Mouse (Mus musculus) kidney, embryonic 16.5 days (tissue): ENCODE data around the gene Gls2. TPM values are rescaled to one million over a fixed set of nuclear protein-coding genes. Genes with fewer than 3 reads are reported as not detected.

Experiments used
- ATAC-seq: fragments of 200-750 bp; cut with Nextera tagmentation; 2 replicates; pipeline ENCODE4 v1.8.0; 2017; ENCODE audit warnings: moderate TSS enrichment; ENCODE audit not compliant: low FRiP score, low TSS enrichment
- H3K27ac ChIP-seq: fragments of 300-500 bp; sonication (generic); 2 replicates; pipeline ENCODE4 v1.5.1; 2014; ENCODE audit warnings: low read length
- H3K27me3 ChIP-seq: fragments of 300-500 bp; sonication (generic); 2 replicates; pipeline ENCODE4 v1.6.1; 2014; ENCODE audit warnings: low read length, control low read depth, mixed read lengths; ENCODE audit not compliant: insufficient read depth
- H3K36me3 ChIP-seq: fragments of 300-500 bp; sonication (generic); 2 replicates; pipeline ENCODE4 v1.6.1; 2014; ENCODE audit warnings: low read length, control low read depth, mixed read lengths; ENCODE audit not compliant: insufficient read depth
- H3K4me1 ChIP-seq: fragments of 300-500 bp; sonication (generic); 2 replicates; pipeline ENCODE4 v1.6.1; 2014; ENCODE audit warnings: low read length, control low read depth, mixed read lengths; ENCODE audit not compliant: insufficient read depth
- H3K4me2 ChIP-seq: fragments of 300-500 bp; sonication (generic); replicated peaks from 2 replicates; pipeline ENCODE4 v1.6.1; 2014; ENCODE audit warnings: low read depth, low read length
- H3K4me3 ChIP-seq: fragments of 300-500 bp; sonication (generic); 2 replicates; pipeline ENCODE4 v1.5.1; 2014; ENCODE audit warnings: mild to moderate bottlenecking, low read length
- H3K9ac ChIP-seq: fragments of 300-500 bp; sonication (generic); replicated peaks from 2 replicates; pipeline ENCODE4 v1.6.1; 2014; ENCODE audit warnings: low read length
- H3K9me3 ChIP-seq: fragments of 300-500 bp; sonication (generic); 2 replicates; pipeline ENCODE4 v1.6.1; 2016; ENCODE audit warnings: low read length, control low read depth
- WGBS: fragments of 180-500 bp; shearing (Covaris S2); extraction: QIAGEN DNeasy Blood & Tissue Kit; methylation state at CpG from one replicate; pipeline ENCODE4 v1.1.7; 2014; 5-methylcytosine and 5-hydroxymethylcytosine counted together
- polyA plus RNA-seq: library from polyadenylated mRNA; unstranded; fragments of >200 nt; fragmentation: Nextera tagmentation; extraction: Ambion mirVana; gene quantifications from 2 replicates; pipeline ENCODE4 v1.2.1, GENCODE M21; 2015

Gene Gls2
- polyA plus RNA-seq, 1 experiment from 2014 or later, result 1.1 TPM

- Histone ChIP-seq H3K36me3 (no peaks in the 10 kb centered on the region), H3K4me1 (peaks cover 9% of the 10 kb centered on the region), H3K9me3 (no peaks in the 10 kb centered on the region), H3K9ac (no peak overlapping the region), H3K27me3 (no peaks in the 10 kb centered on the region), H3K4me2 (no peak overlapping the region), H3K4me3 (no peak overlapping the region), H3K27ac (no peak overlapping the region)
- no peak for ATAC-seq
- 77% methylated on average over 9 of the region's 9 CpGs for WGBS
Observed at GRCm38 (mm10) chr10:128227592-128227991, 33.3 kb downstream of the Gls2 start.

GRCm38 (mm10) chr10:128228009-128228408, 33.8 kb downstream of the Gls2 start:
- no peak overlapping the region for H3K4me3 ChIP-seq
- peaks cover 13% of the 10 kb centered on the region for H3K4me1 ChIP-seq
- H3K4me2 ChIP-seq, result no peak overlapping the region
- whole genome bisulfite sequencing, result 86% methylated on average over 8 of the region's 8 CpGs
- H3K27ac ChIP-seq, result no peak overlapping the region
- no peaks in the 10 kb centered on the region for H3K9me3 ChIP-seq
- H3K9ac ChIP-seq, result no peak overlapping the region
- H3K36me3 ChIP-seq, result no peaks in the 10 kb centered on the region
- H3K27me3 ChIP-seq, result no peaks in the 10 kb centered on the region
- no peak for ATAC-seq

- Histone ChIP-seq H3K9ac (peak overlapping the region; percentile 88; the same call in 1 of the 2 replicates), H3K27me3 (no peaks in the 10 kb centered on the region), H3K36me3 (0 out of 2 replicates have a peak, but pooled peaks cover 5% of the 10 kb centered on the region), H3K4me1 (peaks cover 14% of the 10 kb centered on the region), H3K27ac (peak overlapping the region; percentile 68; the same call in 1 of the 2 replicates), H3K4me3 (no peak overlapping the region), H3K9me3 (no peaks in the 10 kb centered on the region), H3K4me2 (0 out of 2 replicates have a peak overlapping the region, but pooled peaks have one; percentile 85)
- no peak for ATAC-seq
- WGBS, result 69% methylated on average over 12 of the region's 12 CpGs
Observed at GRCm38 (mm10) chr10:128230582-128230981, 36.3 kb downstream of the Gls2 start.

GRCm38 (mm10) chr10:128231146-128231545, 36.9 kb downstream of the Gls2 start:
- peak overlapping the region; percentile 89 for H3K4me3 ChIP-seq
- H3K36me3 ChIP-seq, result 0 out of 2 replicates have a peak, but pooled peaks cover 5% of the 10 kb centered on the region
- no peaks in the 10 kb centered on the region for H3K27me3 ChIP-seq
- peak overlapping the region; percentile 88 for H3K9ac ChIP-seq
- peak overlapping the region; percentile 85 for H3K4me2 ChIP-seq
- H3K27ac ChIP-seq, result peak overlapping the region; percentile 98
- no peak for ATAC-seq
- WGBS, result 5% methylated on average over 5 of the region's 5 CpGs
- H3K9me3 ChIP-seq, result no peaks in the 10 kb centered on the region
- peaks cover 14% of the 10 kb centered on the region for H3K4me1 ChIP-seq

GRCm38 (mm10) chr10:128231697-128232419, 37.6 kb downstream of the Gls2 start, which contains the start of gene Timeless:
Gene Timeless, plus strand, starts transcription at chr10:128232065.
- WGBS, result 0% methylated on average over 55 of the region's 58 CpGs
- Histone ChIP-seq H3K4me3 (peak within 1 kb of the TSS; percentile 89), H3K36me3 (0 out of 2 replicates have a peak, but pooled peaks cover 5% of the 10 kb centered on the region), H3K9ac (peak within 1 kb of the TSS; percentile 88), H3K27ac (peak within 1 kb of the TSS; percentile 98), H3K27me3 (no peaks in the 10 kb centered on the region), H3K4me1 (peaks cover 14% of the 10 kb centered on the region), H3K4me2 (peak within 1 kb of the TSS; percentile 85), H3K9me3 (no peaks in the 10 kb centered on the region)
- peak; percentile 91 for ATAC-seq

GRCm38 (mm10) chr10:128232420-128232985, 38.2 kb downstream of the Gls2 start:
- Histone ChIP-seq H3K27ac (peak overlapping the region; percentile 98), H3K4me3 (peak overlapping the region; percentile 89), H3K4me1 (peaks cover 14% of the 10 kb centered on the region), H3K4me2 (peak overlapping the region; percentile 85), H3K36me3 (0 out of 2 replicates have a peak, but pooled peaks cover 5% of the 10 kb centered on the region), H3K9ac (peak overlapping the region; percentile 88), H3K9me3 (no peaks in the 10 kb centered on the region), H3K27me3 (no peaks in the 10 kb centered on the region)
- under 1% methylated on average over 14 of the region's 14 CpGs for WGBS
- peak; percentile 31; the same call in 1 of the 2 replicates for ATAC-seq

GRCm38 (mm10) chr10:128236321-128236720, 42.1 kb downstream of the Gls2 start:
- Histone ChIP-seq H3K9me3 (no peaks in the 10 kb centered on the region), H3K4me2 (no peak overlapping the region), H3K9ac (no peak overlapping the region), H3K4me1 (peaks cover 5% of the 10 kb centered on the region), H3K27me3 (no peaks in the 10 kb centered on the region), H3K27ac (no peak overlapping the region), H3K4me3 (no peak overlapping the region), H3K36me3 (peaks cover 24% of the 10 kb centered on the region)
- no peak for ATAC-seq
- 80% methylated on average over 4 of the region's 4 CpGs for WGBS

- no peak overlapping the region for H3K9ac ChIP-seq
- peaks cover 2% of the 10 kb centered on the region for H3K4me1 ChIP-seq
- no peaks in the 10 kb centered on the region for H3K27me3 ChIP-seq
- H3K9me3 ChIP-seq, result no peaks in the 10 kb centered on the region
- WGBS, result 82% methylated on average over 15 of the region's 15 CpGs
- H3K4me2 ChIP-seq, result no peak overlapping the region
- H3K4me3 ChIP-seq, result no peak overlapping the region
- no peak overlapping the region for H3K27ac ChIP-seq
- peaks cover 37% of the 10 kb centered on the region for H3K36me3 ChIP-seq
- ATAC-seq, result no peak
Observed at GRCm38 (mm10) chr10:128237807-128238480, 43.7 kb downstream of the Gls2 start.

GRCm38 (mm10) chr10:128239140-128239539, 44.9 kb downstream of the Gls2 start:
- no peaks in the 10 kb centered on the region for H3K4me1 ChIP-seq
- no peaks in the 10 kb centered on the region for H3K9me3 ChIP-seq
- no peak overlapping the region for H3K9ac ChIP-seq
- H3K4me3 ChIP-seq, result no peak overlapping the region
- H3K36me3 ChIP-seq, result peaks cover 45% of the 10 kb centered on the region
- no peak for ATAC-seq
- H3K4me2 ChIP-seq, result no peak overlapping the region
- no peak overlapping the region for H3K27ac ChIP-seq
- H3K27me3 ChIP-seq, result no peaks in the 10 kb centered on the region
- 92% methylated on average over 4 of the region's 4 CpGs for WGBS
